Mouse (Mus musculus) testis, adult 2 months (tissue): ENCODE measurements around the gene Taco1. TPM values are rescaled to one million over a fixed set of nuclear protein-coding genes. Genes with fewer than 3 reads are reported as not detected.

Source experiments
- H3K27ac ChIP-seq: fragments of 200-500 bp; 2 replicates; pipeline ENCODE4 v1.5.1; 2012; ENCODE audit warnings: low read depth, low read length; ENCODE audit not compliant: control insufficient read depth, insufficient read depth
- H3K27me3 ChIP-seq: fragments of 200-500 bp; 2 replicates; pipeline ENCODE4 v1.6.1; 2012; ENCODE audit warnings: mild to moderate bottlenecking, low read length, moderate library complexity; ENCODE audit not compliant: control insufficient read depth, insufficient read depth
- H3K36me3 ChIP-seq: fragments of 200-500 bp; 2 replicates; pipeline ENCODE4 v1.6.1; 2012; ENCODE audit warnings: mild to moderate bottlenecking, low read length; ENCODE audit not compliant: control insufficient read depth, insufficient read depth
- H3K4me1 ChIP-seq: fragments of 200-500 bp; 2 replicates; pipeline ENCODE4 v1.6.1; 2012; ENCODE audit warnings: low read length; ENCODE audit not compliant: control insufficient read depth, insufficient read depth
- H3K4me3 ChIP-seq: fragments of 200-500 bp; 2 replicates; pipeline ENCODE4 v1.5.1; 2012; ENCODE audit warnings: low read depth, mild to moderate bottlenecking, low read length, moderate library complexity, mixed read lengths; ENCODE audit not compliant: control insufficient read depth
- CTCF ChIP-seq: fragments of 200-500 bp; IDR thresholded peaks from 2 replicates; pipeline ENCODE4 v1.5.1; 2012; ENCODE audit warnings: low read depth, mild to moderate bottlenecking, inconsistent platforms, low read length, moderate library complexity; ENCODE audit not compliant: control insufficient read depth, insufficient read depth, insufficient replicate concordance
- POLR2A ChIP-seq: fragments of 200-500 bp; IDR thresholded peaks from 2 replicates; pipeline ENCODE4 v1.6.1; 2012; ENCODE audit warnings: low read depth, mild to moderate bottlenecking, inconsistent platforms, low read length, moderate library complexity; ENCODE audit not compliant: control insufficient read depth
- polyA plus RNA-seq: library from polyadenylated mRNA; depleted of rRNA; stranded (reverse); fragments of >200 nt; gene quantifications from 2 replicates; pipeline ENCODE4 v1.2.3, GENCODE M21; 2012

Taco1 gene
- polyA plus RNA-seq, 1 experiment, result 3.5 TPM

- peaks cover 3% of the 10 kb centered on the region for H3K36me3 ChIP-seq
- TF ChIP-seq POLR2A (no peak), CTCF (no peak)
Observed at GRCm38 (mm10) chr11:106046584-106046983, 19.3 kb upstream of the Taco1 start.

GRCm38 (mm10) chr11:106053921-106054320 is 11.9 kb upstream of the Taco1 start:
- no peaks in the 10 kb centered on the region for H3K27me3 ChIP-seq
- H3K4me3 ChIP-seq, result no peak overlapping the region
- no peaks in the 10 kb centered on the region for H3K4me1 ChIP-seq
- TF ChIP-seq CTCF (no peak), POLR2A (no peak)
- no peak overlapping the region for H3K27ac ChIP-seq
- H3K36me3 ChIP-seq, result peaks cover 4% of the 10 kb centered on the region

More at GRCm38 (mm10) chr11:106046584-106046983, 19.3 kb upstream of the Taco1 start:
- Histone ChIP-seq H3K4me3 (no peak overlapping the region), H3K27me3 (no peaks in the 10 kb centered on the region), H3K27ac (no peak overlapping the region), H3K4me1 (no peaks in the 10 kb centered on the region; the same call in 1 of the 2 replicates)

GRCm38 (mm10) chr11:106054600-106054999 is 11.3 kb upstream of the Taco1 start:
- Histone ChIP-seq H3K4me1 (no peaks in the 10 kb centered on the region), H3K27me3 (no peaks in the 10 kb centered on the region), H3K27ac (no peak overlapping the region), H3K36me3 (peaks cover 6% of the 10 kb centered on the region), H3K4me3 (no peak overlapping the region)
- TF ChIP-seq POLR2A (no peak), CTCF (no peak)

GRCm38 (mm10) chr11:106055341-106055740 is 10.5 kb upstream of the Taco1 start:
- TF ChIP-seq CTCF (no peak), POLR2A (no peak)
- Histone ChIP-seq H3K4me3 (no peak overlapping the region), H3K27ac (no peak overlapping the region), H3K27me3 (no peaks in the 10 kb centered on the region), H3K4me1 (no peaks in the 10 kb centered on the region), H3K36me3 (peaks cover 6% of the 10 kb centered on the region)

- no peak overlapping the region for H3K27ac ChIP-seq
- no peaks in the 10 kb centered on the region for H3K4me1 ChIP-seq
- H3K4me3 ChIP-seq, result no peak overlapping the region
- TF ChIP-seq CTCF, result no peak
- TF ChIP-seq POLR2A, result no peak
- peaks cover 6% of the 10 kb centered on the region; the same call in 1 of the 2 replicates for H3K36me3 ChIP-seq
- H3K27me3 ChIP-seq, result no peaks in the 10 kb centered on the region
Observed at GRCm38 (mm10) chr11:106056819-106057491, 8.9 kb upstream of the Taco1 start.

- Histone ChIP-seq H3K4me3 (no peak overlapping the region), H3K36me3 (peaks cover 3% of the 10 kb centered on the region; the same call in 1 of the 2 replicates), H3K4me1 (no peaks in the 10 kb centered on the region), H3K27ac (no peak overlapping the region), H3K27me3 (no peaks in the 10 kb centered on the region)
- TF ChIP-seq CTCF (no peak), POLR2A (no peak)
Observed at GRCm38 (mm10) chr11:106058020-106058419, 7.8 kb upstream of the Taco1 start.

- H3K36me3 ChIP-seq, result peaks cover 1% of the 10 kb centered on the region; the same call in 1 of the 2 replicates
- H3K27ac ChIP-seq, result no peak overlapping the region
- no peaks in the 10 kb centered on the region for H3K27me3 ChIP-seq
- no peak for TF ChIP-seq POLR2A
- no peak for TF ChIP-seq CTCF
- no peaks in the 10 kb centered on the region for H3K4me1 ChIP-seq
- no peak overlapping the region for H3K4me3 ChIP-seq
Observed at GRCm38 (mm10) chr11:106060549-106060948, 5.3 kb upstream of the Taco1 start.
